Mouse (Mus musculus): ENCODE results near the gene Pafah1b1. TPM values are rescaled to one million over a fixed set of nuclear protein-coding genes. Genes with fewer than 3 reads are reported as not detected.

Pafah1b1 gene
- polyA plus RNA-seq, 2 experiments from 2014 or later, result 63.6 to 82.3 TPM

- no peak for ATAC-seq
Measured at GRCm38 (mm10) chr11:74720668-74721067, 3.8 kb downstream of the Pafah1b1 start.

GRCm38 (mm10) chr11:74715971-74716525 lies 8.4 kb downstream of the Pafah1b1 start:
- ATAC-seq, result no peak

- no peak for ATAC-seq
Measured at GRCm38 (mm10) chr11:74710671-74711070, 13.8 kb downstream of the Pafah1b1 start.

GRCm38 (mm10) chr11:74708781-74709180 lies 15.7 kb downstream of the Pafah1b1 start:
- no peak for ATAC-seq

- ATAC-seq, result no peak
Measured at GRCm38 (mm10) chr11:74704068-74704467, 20.4 kb downstream of the Pafah1b1 start.

GRCm38 (mm10) chr11:74699505-74699904 lies 25.0 kb downstream of the Pafah1b1 start:
- ATAC-seq, result no peak

GRCm38 (mm10) chr11:74692151-74692550 lies 32.3 kb downstream of the Pafah1b1 start:
- no peak for ATAC-seq

- ATAC-seq, result no peak
Measured at GRCm38 (mm10) chr11:74675156-74675555, 49.3 kb downstream of the Pafah1b1 start.

GRCm38 (mm10) chr11:74674713-74675112 lies 49.8 kb downstream of the Pafah1b1 start:
- ATAC-seq, result no peak

GRCm38 (mm10) chr11:74673561-74673960 lies 50.9 kb downstream of the Pafah1b1 start:
- ATAC-seq, result no peak

GRCm38 (mm10) chr11:74672901-74673513 lies 51.5 kb downstream of the Pafah1b1 start:
- no peak for ATAC-seq

GRCm38 (mm10) chr11:74671839-74672238 lies 52.6 kb downstream of the Pafah1b1 start:
- ATAC-seq, result no peak

- ATAC-seq, result no peak
Measured at GRCm38 (mm10) chr11:74671013-74671412, 53.5 kb downstream of the Pafah1b1 start.

- no peak for ATAC-seq
Measured at GRCm38 (mm10) chr11:74670151-74670550, 54.3 kb downstream of the Pafah1b1 start.

- no peak for ATAC-seq
Measured at GRCm38 (mm10) chr11:74668971-74669370, 55.5 kb downstream of the Pafah1b1 start.

GRCm38 (mm10) chr11:74668466-74668865 lies 56.0 kb downstream of the Pafah1b1 start:
- no peak for ATAC-seq

- ATAC-seq, result no peak
Measured at GRCm38 (mm10) chr11:74667582-74668010, 56.9 kb downstream of the Pafah1b1 start.

- ATAC-seq, result no peak
Measured at GRCm38 (mm10) chr11:74666776-74667581, 57.5 kb downstream of the Pafah1b1 start.

GRCm38 (mm10) chr11:74666284-74666652 lies 58.2 kb downstream of the Pafah1b1 start:
- ATAC-seq, result no peak

GRCm38 (mm10) chr11:74665631-74666283 lies 58.7 kb downstream of the Pafah1b1 start:
- ATAC-seq, result no peak

GRCm38 (mm10) chr11:74664906-74665305 lies 59.6 kb downstream of the Pafah1b1 start:
- no peak for ATAC-seq

GRCm38 (mm10) chr11:74664279-74664678 lies 60.2 kb downstream of the Pafah1b1 start:
- no peak for ATAC-seq

- ATAC-seq, result no peak
Measured at GRCm38 (mm10) chr11:74662221-74662620, 62.2 kb downstream of the Pafah1b1 start.
